Mouse (Mus musculus): ENCODE results near the gene Rcbtb2.
"Not testable (repeated sequence)": the region's sequence is repeated elsewhere in the genome, so short reads cannot be mapped to it uniquely, and the experiment has no call there.

Gene Rcbtb2

GRCm38 (mm10) chr14:73122923-73123278, at the start of gene Rcbtb2:
Gene Rcbtb2, plus strand, starts transcription at chr14:73123037.
- DNase-seq: no peak

- no peak for DNase-seq
Measured at GRCm38 (mm10) chr14:73083563-73083962, 39.3 kb upstream of the Rcbtb2 start.

GRCm38 (mm10) chr14:73086425-73086824, 36.4 kb upstream of the Rcbtb2 start:
- no peak for DNase-seq

GRCm38 (mm10) chr14:73087247-73087646, 35.6 kb upstream of the Rcbtb2 start:
- no peak for DNase-seq

GRCm38 (mm10) chr14:73087746-73088145, 35.1 kb upstream of the Rcbtb2 start:
- DNase-seq: no peak

GRCm38 (mm10) chr14:73088224-73088623, 34.6 kb upstream of the Rcbtb2 start:
- DNase-seq: no peak

GRCm38 (mm10) chr14:73092871-73093270, 30.0 kb upstream of the Rcbtb2 start:
- no peak for DNase-seq

- no peak for DNase-seq
Measured at GRCm38 (mm10) chr14:73094802-73095550, 27.9 kb upstream of the Rcbtb2 start.

GRCm38 (mm10) chr14:73098677-73099387, 24.0 kb upstream of the Rcbtb2 start:
- no peak for DNase-seq

- DNase-seq: no peak
Measured at GRCm38 (mm10) chr14:73102270-73102865, 20.5 kb upstream of the Rcbtb2 start.

GRCm38 (mm10) chr14:73102986-73103385, 19.9 kb upstream of the Rcbtb2 start:
- DNase-seq: not testable (repeated sequence)

GRCm38 (mm10) chr14:73104913-73105312, 17.9 kb upstream of the Rcbtb2 start:
- no peak for DNase-seq

GRCm38 (mm10) chr14:73105407-73106185, 17.2 kb upstream of the Rcbtb2 start:
- DNase-seq: no peak

GRCm38 (mm10) chr14:73106234-73106711, 16.6 kb upstream of the Rcbtb2 start:
- no peak for DNase-seq

- peak; percentile 92 for DNase-seq
Measured at GRCm38 (mm10) chr14:73106957-73107356, 15.9 kb upstream of the Rcbtb2 start.

GRCm38 (mm10) chr14:73107371-73107770, 15.5 kb upstream of the Rcbtb2 start:
- DNase-seq: no peak

- DNase-seq: no peak
Measured at GRCm38 (mm10) chr14:73107952-73108351, 14.9 kb upstream of the Rcbtb2 start.

- no peak for DNase-seq
Measured at GRCm38 (mm10) chr14:73110682-73111081, 12.2 kb upstream of the Rcbtb2 start.

- DNase-seq: no peak
Measured at GRCm38 (mm10) chr14:73111091-73111490, 11.7 kb upstream of the Rcbtb2 start.

GRCm38 (mm10) chr14:73112186-73112840, 10.5 kb upstream of the Rcbtb2 start:
- DNase-seq: peak; percentile 32

- DNase-seq: not testable (repeated sequence)
Measured at GRCm38 (mm10) chr14:73114952-73115351, 7.9 kb upstream of the Rcbtb2 start.

GRCm38 (mm10) chr14:73116301-73116700, 6.5 kb upstream of the Rcbtb2 start:
- DNase-seq: no peak
